Mouse (Mus musculus) liver, embryonic 14.5 days (tissue): ENCODE results near the gene Vmn1r58. TPM values are rescaled to one million over a fixed set of nuclear protein-coding genes. Genes with fewer than 3 reads are reported as not detected.
"Not testable (repeated sequence)": the region's sequence is repeated elsewhere in the genome, so short reads cannot be mapped to it uniquely, and the experiment has no call there.

Source experiments
- ATAC-seq: fragments of 200-750 bp; cut with Nextera tagmentation; 2 replicates; pipeline ENCODE4 v1.8.0; 2017; ENCODE audit warnings: moderate number of reproducible peaks, mild to moderate bottlenecking, moderate library complexity; ENCODE audit not compliant: insufficient read depth
- DNase-seq, 3 experiments: peaks; one replicate each; pipeline ENCODE4 v3.0.0-alpha.2; 2012 to 2013; ENCODE audit warnings: low read depth in 3 of 3, low spot score in 3 of 3
- H3K27ac ChIP-seq: fragments of 300-500 bp; sonication (generic); 2 replicates; pipeline ENCODE4 v1.5.1; 2014; ENCODE audit warnings: moderate library complexity, mild to moderate bottlenecking, control low read depth, inconsistent platforms
- H3K27me3 ChIP-seq: fragments of 300-500 bp; sonication (generic); 2 replicates; pipeline ENCODE4 v1.6.1; 2014; ENCODE audit warnings: mild to moderate bottlenecking, low read length, moderate library complexity; ENCODE audit not compliant: control insufficient read depth, insufficient read depth
- H3K36me3 ChIP-seq: fragments of 300-500 bp; sonication (generic); replicated peaks from 2 replicates; pipeline ENCODE4 v1.6.1; 2014; ENCODE audit warnings: low read depth; ENCODE audit not compliant: control insufficient read depth, insufficient read depth
- H3K4me1 ChIP-seq, 2 experiments: fragments of 200-500 bp in 1 of 2; fragments of 300-500 bp in 1 of 2; sonication (generic) in 1 of 2; replicated peaks; 2 replicates each; pipeline ENCODE4 v1.6.1; 2012 to 2014; ENCODE audit warnings: antibody characterized with exemption in 1 of 2, inconsistent platforms in 1 of 2, low read length in 1 of 2; ENCODE audit not compliant: control insufficient read depth in 2 of 2, insufficient read depth in 2 of 2
- H3K4me2 ChIP-seq: fragments of 300-500 bp; sonication (generic); 2 replicates; pipeline ENCODE4 v1.6.1; 2014; ENCODE audit warnings: low read depth, mild to moderate bottlenecking, control low read depth, moderate library complexity
- H3K4me3 ChIP-seq, 2 experiments: fragments of 200-500 bp in 1 of 2; fragments of 300-500 bp in 1 of 2; sonication (generic) in 1 of 2; 2 replicates each; pipeline ENCODE4 v1.5.1; 2012 to 2014; ENCODE audit warnings: low read depth in 2 of 2, low read length in 2 of 2, mild to moderate bottlenecking in 2 of 2, control low read depth in 1 of 2, inconsistent platforms in 1 of 2, moderate library complexity in 1 of 2; ENCODE audit not compliant: insufficient read depth in 1 of 2
- H3K9ac ChIP-seq: fragments of 300-500 bp; sonication (generic); replicated peaks from 2 replicates; pipeline ENCODE4 v1.6.1; 2014; ENCODE audit warnings: mild to moderate bottlenecking, control low read depth, moderate library complexity
- H3K9me3 ChIP-seq: fragments of 300-500 bp; sonication (generic); 2 replicates; pipeline ENCODE4 v1.6.1; 2016; ENCODE audit warnings: low read length, mixed read lengths; ENCODE audit not compliant: control insufficient read depth
- CTCF ChIP-seq: IDR thresholded peaks from 2 replicates; pipeline ENCODE4 v1.5.1; 2016; ENCODE audit warnings: antibody characterized with exemption, low read depth, control low read depth
- EP300 ChIP-seq: IDR thresholded peaks from 2 replicates; pipeline ENCODE4 v1.6.1; 2016; ENCODE audit warnings: antibody characterized with exemption, low read depth
- WGBS: fragments of 180-500 bp; shearing (Covaris S2); extraction: QIAGEN DNeasy Blood & Tissue Kit; methylation state at CpG from one replicate; pipeline ENCODE4 v1.1.7; 2014; ENCODE audit not compliant: insufficient replicate concordance; 5-methylcytosine and 5-hydroxymethylcytosine counted together
- polyA plus RNA-seq, 2 experiments: library from polyadenylated mRNA; depleted of rRNA in 1 of 2; stranded (reverse) in 1 of 2; unstranded in 1 of 2; fragments of >200 nt; fragmentation: Nextera tagmentation in 1 of 2; extraction: Ambion mirVana in 1 of 2; gene quantifications; 2 replicates each; pipeline versions ENCODE4 v1.2.1 to v1.2.3; 2012 to 2014

Vmn1r58 gene
- polyA plus RNA-seq (2012; rRNA removed) (not detected in 2 replicates), polyA plus RNA-seq (2014; fragmentation: Nextera tagmentation; extraction: Ambion mirVana) (not detected in 2 replicates)

GRCm38 (mm10) chr7:5413296-5413695, at the start of gene Vmn1r58:
Gene Vmn1r58 (minus strand): TSS chr7:5413396.
- not testable (repeated sequence) for H3K9ac ChIP-seq

GRCm38 (mm10) chr7:5456674-5457073, 43.5 kb upstream of the Vmn1r58 start, which contains the start of gene Vmn1r59:
Gene Vmn1r59 (minus strand): TSS chr7:5456774.
- Histone ChIP-seq H3K9me3 (no peaks in the 10 kb centered on the region), H3K4me2 (no peak within 1 kb of the TSS), H3K27me3 (no peaks in the 10 kb centered on the region), H3K27ac (no peak within 1 kb of the TSS), H3K9ac (no peak within 1 kb of the TSS), H3K36me3 (no peaks in the 10 kb centered on the region), H3K4me3 (no peak within 1 kb of the TSS), H3K4me1 (no peaks in the 10 kb centered on the region)
- DNase-seq (no peak), ATAC-seq (no peak)
- no peak for TF ChIP-seq EP300
- no peak for TF ChIP-seq CTCF

More at GRCm38 (mm10) chr7:5413296-5413695, at the start of gene Vmn1r58:
- ATAC-seq, H3K4me2 ChIP-seq, H3K27me3 ChIP-seq, H3K36me3 ChIP-seq, H3K4me3 ChIP-seq, DNase-seq, H3K4me1 ChIP-seq, H3K9me3 ChIP-seq, H3K27ac ChIP-seq: not testable (repeated sequence)

- not testable (repeated sequence) for H3K27me3 ChIP-seq, ATAC-seq, DNase-seq, H3K9me3 ChIP-seq, H3K36me3 ChIP-seq, H3K4me2 ChIP-seq, H3K9ac ChIP-seq, H3K4me1 ChIP-seq, H3K4me3 ChIP-seq, H3K27ac ChIP-seq
- WGBS = 44% methylated on average over 3 of the region's 3 CpGs
Measured at GRCm38 (mm10) chr7:5454011-5454410, 40.8 kb upstream of the Vmn1r58 start.

DNA sequence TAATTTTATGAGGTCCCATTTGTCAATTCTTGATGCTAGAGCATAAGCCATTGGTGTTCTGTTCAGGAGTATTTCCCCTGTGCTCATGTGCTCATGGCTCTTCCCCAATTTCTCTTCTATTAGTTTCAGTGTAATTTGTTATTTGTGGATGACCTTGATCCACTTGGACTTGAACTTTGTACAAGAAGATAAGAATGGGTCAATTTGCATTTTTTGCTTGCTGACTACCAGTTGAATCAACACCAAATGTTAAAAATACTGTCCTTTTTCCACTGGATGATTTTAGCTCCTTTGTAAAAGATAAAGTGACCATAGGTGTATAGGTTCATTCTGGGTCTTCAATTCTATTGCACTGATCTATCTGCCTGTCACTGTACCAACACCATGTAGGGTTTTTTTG, 35.4 kb upstream of the Vmn1r58 start:
- no peaks in the 10 kb centered on the region for H3K4me1 ChIP-seq
- no peak overlapping the region for H3K27ac ChIP-seq
- no peaks in the 10 kb centered on the region for H3K27me3 ChIP-seq
- TF ChIP-seq EP300 (no peak), CTCF (no peak)
- H3K36me3 ChIP-seq = no peaks in the 10 kb centered on the region
- DNase-seq = no peak
- H3K9ac ChIP-seq = no peak overlapping the region
- no peak overlapping the region for H3K4me3 ChIP-seq
- ATAC-seq = no peak
- no peak overlapping the region for H3K4me2 ChIP-seq
- H3K9me3 ChIP-seq = no peaks in the 10 kb centered on the region

DNA sequence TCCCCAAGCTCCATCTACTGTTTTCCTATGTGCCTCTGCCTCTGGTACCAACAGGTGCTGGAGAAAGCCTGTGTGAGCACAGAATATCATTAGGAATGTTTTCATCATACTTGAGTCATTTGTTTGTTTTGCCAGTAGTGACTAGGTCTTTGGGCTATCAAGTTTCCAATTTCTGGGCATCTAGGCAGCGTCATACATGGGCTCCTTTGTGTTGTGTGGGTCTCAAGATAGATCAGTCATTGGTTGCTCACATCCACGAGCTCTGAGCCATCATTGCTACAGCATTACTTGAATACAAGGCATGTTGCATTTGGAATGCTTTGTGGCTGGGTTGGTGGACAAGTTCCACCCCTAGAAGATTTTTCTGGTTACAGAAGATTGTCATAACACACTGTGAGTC, 7.0 kb downstream of the Vmn1r58 start:
- no peaks in the 10 kb centered on the region for H3K4me1 ChIP-seq
- no peaks in the 10 kb centered on the region for H3K27me3 ChIP-seq
- no peak for ATAC-seq
- H3K9me3 ChIP-seq = no peaks in the 10 kb centered on the region
- no peaks in the 10 kb centered on the region for H3K36me3 ChIP-seq
- DNase-seq = no peak
- TF ChIP-seq CTCF (no peak), EP300 (no peak)
- H3K9ac ChIP-seq = no peak overlapping the region
- no peak overlapping the region for H3K27ac ChIP-seq
- H3K4me3 ChIP-seq = no peak overlapping the region
- no peak overlapping the region for H3K4me2 ChIP-seq
- 12% methylated on average over 2 of the region's 2 CpGs for WGBS

DNA sequence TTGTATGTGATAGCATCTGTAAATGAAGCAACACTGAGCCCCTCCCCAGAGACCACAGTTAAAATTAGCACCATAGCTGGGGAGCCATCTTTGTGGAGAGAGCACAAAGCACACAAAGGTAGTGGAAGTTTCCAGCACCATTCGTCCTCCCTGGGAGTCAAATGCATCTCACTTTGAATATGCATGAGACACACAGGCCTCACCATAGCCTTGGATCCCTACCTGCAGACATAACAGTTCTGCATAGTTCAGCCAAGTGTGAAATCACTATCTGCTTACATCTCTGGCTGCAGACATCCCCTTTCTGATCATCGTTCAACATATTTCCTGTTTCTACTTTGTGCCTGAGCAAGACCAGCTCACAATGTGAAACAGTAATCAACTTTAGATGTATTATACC, 46.5 kb downstream of the Vmn1r58 start:
- H3K4me1 ChIP-seq = no peaks in the 10 kb centered on the region
- no peak for ATAC-seq
- no peak for TF ChIP-seq EP300
- TF ChIP-seq CTCF = no peak
- H3K27ac ChIP-seq = no peak overlapping the region
- H3K27me3 ChIP-seq = no peaks in the 10 kb centered on the region
- no peaks in the 10 kb centered on the region for H3K36me3 ChIP-seq
- no peak overlapping the region for H3K4me2 ChIP-seq
- DNase-seq = no peak
- no peak overlapping the region for H3K9ac ChIP-seq
- no peaks in the 10 kb centered on the region; the same call in 1 of the 2 replicates for H3K9me3 ChIP-seq
- H3K4me3 ChIP-seq = no peak overlapping the region
- WGBS = 53% methylated on average over 2 of the region's 2 CpGs
